Mouse (Mus musculus): ENCODE data around the gene Neurod2.

- no peak for TF ChIP-seq CTCF (IDR thresholded peaks at IDR 0.05; ENCODE audit: borderline replicate concordance, insufficient read depth, low read length)
- TF ChIP-seq POLR2A (IDR thresholded peaks at IDR 0.05; ENCODE audit: low read depth, low read length), result no peak
Measured at GRCm38 (mm10) chr11:98319944-98320343, 9.5 kb downstream of the Neurod2 start.

Measured in embryonic fibroblast, embryonic 13.5 days (primary cell).